Mouse (Mus musculus): Measurements from ENCODE around the gene Srsf2.

DNA sequence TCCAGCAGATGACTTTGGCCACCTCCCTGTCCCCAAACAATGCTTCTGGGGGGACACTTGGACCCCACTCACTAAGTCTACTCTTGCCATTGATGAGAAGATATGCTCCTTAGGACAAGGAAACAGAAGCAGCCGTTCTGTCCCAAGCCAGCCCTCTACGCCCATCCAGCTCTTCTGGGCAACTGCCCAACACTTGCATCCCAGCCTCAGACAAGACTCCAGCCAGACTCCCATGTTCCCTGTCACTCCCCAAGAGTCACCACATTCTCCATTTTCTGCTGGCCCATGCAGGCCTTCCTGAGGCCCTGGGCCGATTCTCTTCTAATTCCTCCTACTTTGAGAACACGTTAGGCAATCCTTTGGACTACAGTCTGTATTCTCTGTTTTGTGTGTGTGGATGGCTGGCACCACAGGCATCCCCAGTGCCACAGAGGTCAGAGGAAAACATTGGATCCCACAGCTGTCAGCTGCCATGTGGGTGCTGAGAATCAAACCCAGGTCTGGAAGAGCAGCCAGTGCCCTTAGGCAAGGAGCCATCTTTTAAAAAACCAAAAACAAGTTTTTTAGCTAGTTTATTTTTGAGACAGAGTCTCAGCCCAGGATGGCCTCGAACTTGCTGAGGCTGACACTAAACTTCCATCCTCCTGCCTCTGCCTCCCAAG, 32.8 kb downstream of the Srsf2 start:
- TF ChIP-seq POLR2A (IDR thresholded peaks at IDR 0.05; ENCODE audit: extremely low read depth, insufficient read depth, low read length) (no peak), CTCF (IDR thresholded peaks at IDR 0.05; ENCODE audit: extremely low read depth, insufficient read depth, low read length) (no peak)

Data from cortical plate, adult 2 months (tissue).